Mouse (Mus musculus) frontal cortex, postnatal 25 days (tissue): ENCODE results near the gene Slc4a1.

Source experiments
- DNase-seq, 2 experiments: peaks; one replicate each; pipeline ENCODE4 v3.0.0; 2022; ENCODE audit warnings: low spot score in 2 of 2

Gene Slc4a1

DNA sequence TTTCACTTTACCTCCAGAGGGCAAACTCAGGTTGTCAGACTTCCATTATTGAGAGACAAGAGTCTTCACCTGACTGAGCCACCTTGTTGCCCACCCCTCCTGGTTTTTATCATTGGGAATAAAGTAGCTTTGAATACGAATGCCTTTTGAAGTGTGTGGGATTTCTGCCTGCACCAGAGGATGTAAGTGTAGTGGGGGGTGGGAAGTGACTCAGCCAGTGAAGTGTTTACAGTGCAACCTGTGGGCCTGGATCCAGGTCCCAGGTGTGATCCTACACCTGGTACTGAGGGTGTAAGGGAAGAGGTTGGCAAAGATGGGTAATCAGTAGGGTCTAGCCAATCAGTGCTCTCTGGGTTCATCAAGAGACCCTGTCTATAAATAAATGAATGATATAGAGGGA, 42.5 kb downstream of the Slc4a1 start:
- no peak for DNase-seq

DNA sequence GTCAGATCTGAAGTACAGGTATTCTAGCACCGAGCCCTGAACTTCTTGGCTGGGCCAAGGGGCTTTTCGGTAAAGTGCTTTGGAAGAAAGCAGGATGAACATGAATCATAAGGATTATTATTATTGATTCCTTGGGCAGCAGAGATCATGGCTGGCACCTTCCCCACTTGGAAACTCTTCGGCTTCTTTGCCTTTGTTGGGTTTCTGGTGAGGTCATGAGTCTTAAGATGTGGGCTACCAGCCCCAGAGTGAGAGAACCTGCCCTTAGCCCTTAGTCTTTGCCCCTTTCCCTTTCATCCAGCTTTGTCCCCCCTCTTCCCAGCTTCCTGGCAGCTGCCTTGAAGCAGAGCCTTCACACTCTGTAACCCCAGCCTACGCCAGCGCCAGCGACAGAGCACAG, 44.1 kb downstream of the Slc4a1 start:
- no peak for DNase-seq

DNA sequence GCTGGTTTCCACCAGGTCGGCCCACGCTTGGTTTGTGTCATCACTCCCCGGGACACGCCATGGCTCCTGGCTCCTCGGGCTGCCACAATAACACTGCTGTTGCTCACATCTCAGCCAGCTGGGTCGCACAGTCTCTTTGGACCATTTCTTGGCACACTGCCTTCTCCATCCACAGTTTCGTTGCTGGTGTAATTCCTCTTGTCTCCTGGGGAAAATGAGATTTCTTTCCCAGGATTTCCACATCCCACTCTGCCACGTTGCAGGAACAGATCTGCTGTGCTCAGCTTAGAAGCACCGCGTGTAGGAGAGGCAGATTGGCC, 45.4 kb downstream of the Slc4a1 start:
- peak; percentile 25 to 66 for DNase-seq

- peak; percentile 80 to 86 for DNase-seq
Measured at GRCm38 (mm10) chr11:102319941-102320685, 45.9 kb downstream of the Slc4a1 start.

DNA sequence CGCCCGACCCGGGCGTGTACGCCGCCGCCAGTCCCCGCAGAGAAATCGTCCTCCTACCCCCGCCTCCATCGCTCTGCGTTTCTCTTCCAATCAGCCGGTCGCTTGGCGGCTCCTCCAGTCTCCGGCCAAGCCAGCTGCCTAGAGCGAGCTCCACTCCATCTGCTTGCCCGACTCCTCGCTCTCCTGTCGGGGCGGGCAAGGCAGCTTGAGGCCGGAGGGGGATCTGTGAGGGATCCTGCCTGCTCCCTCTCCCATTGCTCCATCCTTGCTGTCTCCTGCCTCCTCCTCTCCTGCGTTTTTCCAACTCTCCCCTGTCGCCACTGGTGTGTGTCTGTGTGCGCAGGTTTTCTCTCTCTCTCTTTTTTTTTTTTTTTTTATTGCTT, 46.6 kb downstream of the Slc4a1 start, which contains the start of gene Ubtf:
Gene Ubtf (minus strand): TSS at position 333 of the 383 bp plus-strand sequence.
- peak; percentile 60 to 70 for DNase-seq

DNA sequence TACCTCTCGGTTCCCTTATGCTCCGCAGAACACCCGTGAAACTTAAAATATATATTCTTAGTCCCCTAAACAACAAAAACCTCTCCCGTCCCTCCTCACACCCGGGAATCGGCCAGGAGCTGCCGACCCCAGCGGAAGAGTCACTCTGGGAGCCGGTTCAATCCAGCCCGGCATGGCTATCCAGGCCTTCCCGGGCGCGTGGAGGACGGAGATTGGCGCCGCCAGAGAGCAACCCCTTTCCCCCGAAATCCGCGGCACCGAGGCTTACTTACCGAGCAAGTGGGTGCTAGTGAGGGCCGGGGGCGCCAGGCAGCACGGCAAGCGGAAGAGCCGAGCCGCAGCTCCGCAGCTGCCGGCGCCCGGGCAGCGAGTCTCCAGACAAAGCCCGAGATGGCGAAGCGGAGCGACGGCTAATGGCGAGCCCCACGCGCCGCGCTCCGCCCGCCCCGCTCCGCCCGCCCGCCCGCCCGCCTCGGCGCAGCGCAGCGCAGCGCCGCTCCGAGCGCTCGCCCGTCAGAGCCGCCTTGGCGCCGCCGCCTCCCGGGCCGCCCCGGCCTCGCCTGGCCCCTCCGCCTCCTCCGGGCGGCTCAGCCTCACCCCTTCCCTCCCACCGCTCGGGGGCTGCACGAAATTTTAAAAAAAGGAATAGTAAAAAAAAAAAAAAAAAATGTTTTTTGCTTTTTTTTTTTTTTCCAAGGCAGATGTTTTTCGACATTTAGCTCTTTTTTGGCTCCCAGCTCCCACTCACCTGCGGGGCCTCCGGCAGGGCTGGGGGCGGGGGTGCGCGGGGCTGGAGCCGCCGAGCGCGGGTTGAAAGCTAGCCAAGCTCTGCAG, 47.2 kb downstream of the Slc4a1 start:
- DNase-seq, result peak; percentile 42 to 48

DNA sequence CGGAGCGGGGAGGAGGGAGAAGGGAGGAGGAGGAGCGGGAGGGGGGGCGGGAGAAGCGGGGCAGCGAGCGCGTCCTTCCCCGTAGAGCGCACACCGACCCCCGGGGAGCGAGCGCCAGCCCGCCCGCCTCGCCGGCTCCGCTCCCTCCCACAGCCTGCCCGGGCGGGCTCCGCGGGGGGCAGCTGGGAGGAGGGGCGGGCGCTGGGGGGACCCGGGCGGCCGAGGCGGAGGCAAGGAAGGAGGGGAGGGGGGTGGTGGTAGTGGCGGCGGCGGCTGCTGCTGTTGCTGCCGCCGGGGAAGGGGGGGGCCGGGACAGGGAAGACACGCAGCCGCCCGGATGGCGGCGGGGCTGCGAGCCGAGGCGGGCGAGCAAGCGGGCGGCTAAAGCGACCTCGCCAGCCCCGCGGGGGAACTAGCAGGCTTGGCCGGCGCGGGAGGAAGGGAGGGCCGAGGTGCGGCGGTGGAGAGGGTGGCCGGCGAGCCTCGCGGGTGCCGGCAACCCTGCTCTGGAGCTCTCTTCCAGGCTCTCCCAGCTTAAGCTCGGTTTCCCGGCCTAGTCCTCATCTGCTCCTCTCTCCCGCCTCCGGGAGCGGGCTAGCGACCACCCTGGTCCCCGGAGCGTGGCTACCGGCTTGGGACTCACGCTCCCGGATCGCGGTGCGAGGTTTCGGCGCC, 48.0 kb downstream of the Slc4a1 start:
- DNase-seq, result no peak

- DNase-seq, result peak; percentile 36 to 37
Measured at GRCm38 (mm10) chr11:102317298-102317900, 48.6 kb downstream of the Slc4a1 start.

- peak; percentile 64 for DNase-seq
Measured at GRCm38 (mm10) chr11:102316572-102317297, 49.3 kb downstream of the Slc4a1 start.

GRCm38 (mm10) chr11:102315690-102316571, 50.1 kb downstream of the Slc4a1 start:
- no peak for DNase-seq

DNA sequence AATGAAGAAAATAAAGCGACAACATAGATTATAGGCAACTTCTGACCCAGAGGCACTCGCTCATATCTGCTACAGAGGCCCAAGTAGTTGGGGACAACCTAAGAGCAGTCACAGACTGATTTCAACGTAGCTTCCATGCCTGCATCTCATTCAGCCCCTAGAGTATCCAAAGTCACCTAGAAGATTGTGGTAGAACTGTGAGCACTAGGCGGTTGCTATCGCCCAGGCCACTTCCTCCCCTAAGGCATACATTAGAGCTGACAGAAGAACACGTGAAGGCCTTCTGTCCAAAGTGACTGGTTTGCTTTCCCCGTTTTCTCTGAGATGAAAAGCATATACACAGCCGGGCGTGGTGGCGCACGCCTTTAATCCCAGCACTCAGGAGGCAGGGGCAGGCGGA, 51.7 kb downstream of the Slc4a1 start:
- DNase-seq, result no peak

DNA sequence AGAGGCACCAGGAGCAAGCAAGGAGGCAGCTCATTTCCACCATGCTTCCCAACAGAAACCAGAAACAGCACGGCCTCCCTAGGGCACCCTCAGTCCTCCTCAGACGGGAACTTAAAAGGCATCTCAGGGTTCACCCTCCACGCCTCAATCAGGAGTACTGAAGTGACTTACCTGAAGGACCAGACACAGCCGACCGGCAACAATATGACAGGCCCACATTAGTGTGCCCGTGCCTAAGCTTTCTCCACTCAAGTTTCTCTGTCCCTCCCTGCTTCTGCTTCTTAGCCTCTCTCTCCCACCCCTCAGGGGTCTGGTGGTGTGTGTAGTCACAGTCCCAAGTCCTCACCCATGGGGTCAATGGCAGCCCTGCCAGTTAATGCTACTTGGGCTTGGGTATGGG, 53.4 kb downstream of the Slc4a1 start:
- no peak for DNase-seq

GRCm38 (mm10) chr11:102311966-102312365, 54.0 kb downstream of the Slc4a1 start:
- DNase-seq, result no peak

DNA sequence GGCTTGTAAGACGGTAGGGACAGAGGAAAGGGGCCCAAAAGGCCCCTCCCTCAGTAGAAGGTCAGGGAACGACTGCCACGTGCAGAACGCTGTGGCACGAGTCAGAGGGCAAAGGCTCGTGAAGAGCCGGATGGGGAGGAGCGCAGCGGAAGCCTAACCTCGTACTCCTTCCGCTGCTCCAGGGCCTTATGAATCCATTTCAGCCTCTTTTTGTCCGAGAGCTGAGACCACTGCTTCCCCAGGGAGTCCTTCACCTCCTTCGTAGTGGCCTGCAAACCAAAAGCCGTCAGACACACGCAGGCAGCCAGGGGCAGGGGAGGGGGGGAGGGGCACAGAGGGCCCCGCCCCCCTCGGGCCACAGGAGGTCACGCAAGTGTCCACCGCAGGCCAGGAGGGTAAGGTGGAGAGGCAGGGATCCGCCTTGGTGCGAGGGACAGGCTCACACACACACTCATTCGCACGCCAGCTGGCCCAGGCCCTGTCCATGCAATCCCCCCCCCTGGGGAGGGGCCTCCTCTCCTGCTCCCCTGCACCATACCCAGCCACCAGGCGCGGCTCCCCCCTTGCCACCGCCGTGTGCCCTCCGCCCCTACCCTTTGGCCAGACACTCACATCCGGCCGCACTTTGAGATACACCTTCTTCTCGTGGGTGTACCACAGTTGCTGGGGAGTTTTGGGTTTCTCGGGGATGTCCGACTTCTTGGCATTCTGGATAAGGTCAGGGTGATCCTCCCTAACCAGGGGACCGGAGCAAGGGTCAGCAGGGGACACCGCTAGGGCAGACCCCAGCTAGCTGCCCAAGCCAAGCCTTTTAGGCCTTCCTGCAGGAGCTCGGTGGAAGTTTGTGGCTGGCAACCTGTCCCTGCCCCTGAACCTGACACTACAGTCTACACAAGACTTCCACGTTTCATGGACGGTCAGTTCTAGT, 55.0 kb downstream of the Slc4a1 start:
- DNase-seq, result no peak

GRCm38 (mm10) chr11:102309821-102310617, 56.0 kb downstream of the Slc4a1 start:
- no peak for DNase-seq

GRCm38 (mm10) chr11:102308979-102309378, 57.0 kb downstream of the Slc4a1 start:
- DNase-seq, result peak; percentile 96

- DNase-seq, result no peak
Measured at GRCm38 (mm10) chr11:102308104-102308503, 57.9 kb downstream of the Slc4a1 start.

DNA sequence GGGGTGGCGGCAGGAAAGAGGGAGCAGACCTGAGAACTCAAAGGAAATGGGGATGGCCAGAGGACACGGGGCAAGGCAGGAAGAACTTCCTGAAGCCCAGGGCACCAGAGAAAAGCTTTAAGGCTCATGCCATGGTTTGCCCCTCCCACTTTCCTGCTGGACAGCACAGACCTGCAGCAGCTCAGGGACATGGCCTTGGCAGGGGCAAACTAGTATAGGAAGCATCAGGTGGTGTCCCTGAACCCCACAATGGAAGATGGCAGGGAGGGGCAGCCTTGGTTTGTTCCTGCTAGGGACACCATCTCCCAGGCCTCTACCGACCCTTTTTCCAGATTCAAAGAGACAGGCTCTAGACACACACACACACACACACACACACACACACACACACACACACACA, 60.6 kb downstream of the Slc4a1 start:
- no peak for DNase-seq

DNA sequence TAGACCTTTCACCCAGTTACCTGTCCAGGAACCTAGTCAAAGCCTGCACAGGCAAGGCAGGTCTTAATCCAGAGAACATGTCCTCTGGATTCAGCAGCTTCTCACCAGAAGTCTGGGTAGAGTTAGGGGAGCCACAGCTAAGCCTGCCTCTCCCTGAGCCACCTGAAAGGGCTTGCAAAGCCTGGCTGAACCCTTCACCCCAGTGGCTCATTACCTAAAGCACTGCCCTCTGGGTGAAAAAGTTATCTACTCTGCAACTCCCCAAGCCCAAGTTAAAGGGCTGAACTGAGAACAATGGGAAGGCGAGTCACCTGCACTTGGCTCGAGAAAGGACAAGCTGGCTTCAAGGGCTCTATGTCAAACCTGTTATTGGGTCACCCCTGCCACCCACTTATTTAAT, 61.9 kb downstream of the Slc4a1 start:
- no peak for DNase-seq
